Comparison of ENCODE assay signal across 25 mouse cellular contexts in the genomic region with DNA sequence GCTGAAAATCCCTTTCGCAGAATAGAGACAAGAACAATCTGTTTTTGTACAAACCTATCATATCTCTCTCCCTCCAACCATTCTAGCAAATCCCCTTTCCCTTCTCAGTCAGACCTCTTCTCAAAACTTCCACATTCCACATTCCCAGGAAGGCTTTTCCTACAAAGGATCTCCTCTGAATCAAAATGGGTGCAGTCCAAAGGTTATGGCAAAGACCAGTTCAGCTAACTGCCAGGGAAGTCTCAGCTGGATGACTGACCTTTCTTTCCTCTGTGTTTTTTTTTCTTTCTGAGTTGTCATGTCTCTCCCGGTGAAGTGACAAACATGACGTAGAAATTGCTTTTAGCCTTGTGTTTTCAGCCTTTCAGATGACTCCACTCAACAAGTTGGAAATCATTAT. TPM values are rescaled to one million over a fixed set of nuclear protein-coding genes. Genes with fewer than 3 reads are reported as not detected.
DNase-seq lines count a peak whose midpoint lies in the region.
"Had no signal": no experiment of that assay in that cellular context is flagged by ENCODE, and none has a peak within 500 bp of the region (broad histone marks: within the 10 kb centered on the region; RNA-seq: fewer than 3 reads in every experiment).

No protein-coding gene starts in this region.

- no peak overlapping the region for H3K27ac ChIP-seq in hindbrain, embryonic 10.5 days
- H3K27ac ChIP-seq: embryonic facial prominence, embryonic 10.5 days; embryonic facial prominence, embryonic 13.5 days; forebrain, embryonic 12.5 days; forebrain, embryonic 15.5 days; heart, adult 2 months; heart, embryonic 10.5 days; heart, embryonic 13.5 days; hindbrain, embryonic 13.5 days had no signal

- no peaks in the 10 kb centered on the region for H3K9me3 ChIP-seq in hindbrain, embryonic 10.5 days
- H3K9me3 ChIP-seq: embryonic facial prominence, embryonic 10.5 days; embryonic facial prominence, embryonic 13.5 days; forebrain, embryonic 12.5 days; forebrain, embryonic 15.5 days; heart, embryonic 10.5 days; heart, embryonic 13.5 days; hindbrain, embryonic 13.5 days had no signal

- H3K4me1 ChIP-seq in hindbrain, embryonic 10.5 days (replicated peaks) = no peaks in the 10 kb centered on the region
- H3K4me1 ChIP-seq: embryonic facial prominence, embryonic 10.5 days; embryonic facial prominence, embryonic 13.5 days; forebrain, embryonic 12.5 days; forebrain, embryonic 15.5 days; heart, embryonic 10.5 days; heart, embryonic 13.5 days; hindbrain, embryonic 13.5 days had no signal

- no peaks in the 10 kb centered on the region for H3K36me3 ChIP-seq in hindbrain, embryonic 10.5 days
- H3K36me3 ChIP-seq: embryonic facial prominence, embryonic 10.5 days; embryonic facial prominence, embryonic 13.5 days; forebrain, embryonic 12.5 days; forebrain, embryonic 15.5 days; heart, embryonic 10.5 days; heart, embryonic 13.5 days; hindbrain, embryonic 13.5 days had no signal

- WGBS in hindbrain, embryonic 10.5 days = 71% methylated on average over 3 of the region's 3 CpGs

- H3K4me3 ChIP-seq in hindbrain, embryonic 10.5 days = no peak overlapping the region
- H3K4me3 ChIP-seq: embryonic facial prominence, embryonic 10.5 days; embryonic facial prominence, embryonic 13.5 days; erythroblast, embryonic 14.5 days; forebrain, embryonic 12.5 days; forebrain, embryonic 15.5 days; heart, adult 2 months; heart, embryonic 10.5 days; heart, embryonic 13.5 days; hindbrain, embryonic 13.5 days had no signal

- no peaks in the 10 kb centered on the region for H3K27me3 ChIP-seq in hindbrain, embryonic 10.5 days (ENCODE audit: insufficient read depth, poor library complexity, severe bottlenecking)
- H3K27me3 ChIP-seq: embryonic facial prominence, embryonic 13.5 days; forebrain, embryonic 12.5 days; forebrain, embryonic 15.5 days; heart, embryonic 13.5 days; hindbrain, embryonic 13.5 days had no signal

- peak; percentile 26 for DNase-seq in kidney, adult 11 months
- DNase-seq in kidney, postnatal 4 days = no peak
- DNase-seq in kidney, adult 9 months = peak; percentile 64
- no peak for DNase-seq in kidney, postnatal 10 days
- DNase-seq in R1 (ENCODE audit: low read depth, low spot score) = peak; percentile 29
- DNase-seq in adipocyte (ENCODE audit: low spot score) = peak; percentile 44
- DNase-seq in hindbrain, embryonic 10.5 days (ENCODE audit: low spot score) = no peak
- DNase-seq: adrenal gland, adult 2 months; adrenal gland, postnatal 14 days; cerebellum, adult 11 months; cerebellum, adult 2 months; cerebellum, adult 9-11 months; cerebellum, postnatal 25 days; embryo, embryonic 11 days; gastrocnemius, postnatal 25 days; heart, adult 2 months; heart, postnatal 14 days had no signal

RNA-seq across cellular contexts. Expression of gene Cited2, which starts 27.2 kb away (rescaled TPM):
- 76.3 and 113 TPM in 2 replicates for polyA plus RNA-seq in hindbrain, embryonic 10.5 days (2016; fragmentation: Nextera tagmentation; extraction: Ambion mirVana)

Comparison
In these comparisons a context has a peak if more than half of its experiments do, and no peak if none do; other contexts are left out.
1. DNase-seq: peak in kidney, adult 11 months (single experiment), kidney, adult 9 months (single experiment), R1 (single experiment) and adipocyte (single experiment); none in kidney, postnatal 4 days (0 of 2), kidney, postnatal 10 days (single experiment) and hindbrain, embryonic 10.5 days (single experiment).